Comparison of ENCODE assay signal across 8 mouse cellular contexts in genomic region chr10:75561071-75561654, GRCm38 (mm10). TPM values are rescaled to one million over a fixed set of nuclear protein-coding genes. Genes with fewer than 3 reads are reported as not detected.
DNase-seq lines count a peak whose midpoint lies in the region; ATAC-seq and TF ChIP-seq lines count a peak whose summit lies in the region.

TSS of gene Ggt1 (plus strand) at chr10:75561604.

- 56% methylated on average over 10 of the region's 10 CpGs for WGBS in embryonic facial prominence, embryonic 15.5 days
- WGBS in intestine, embryonic 15.5 days, result 67% methylated on average over 10 of the region's 10 CpGs
- 57% methylated on average over 10 of the region's 10 CpGs for WGBS in neural tube, embryonic 13.5 days

- H3K4me1 ChIP-seq in embryonic facial prominence, embryonic 15.5 days, result peaks cover 38% of the 10 kb centered on the region
- peaks cover 27% of the 10 kb centered on the region for H3K4me1 ChIP-seq in intestine, embryonic 15.5 days (replicated peaks)
- H3K4me1 ChIP-seq in neural tube, embryonic 13.5 days (replicated peaks), result peaks cover 49% of the 10 kb centered on the region

- H3K9ac ChIP-seq in embryonic facial prominence, embryonic 15.5 days, result no peak within 1 kb of the TSS
- H3K9ac ChIP-seq in intestine, embryonic 15.5 days, result no peak within 1 kb of the TSS
- peak within 1 kb of the TSS; percentile 95 for H3K9ac ChIP-seq in neural tube, embryonic 13.5 days

- peaks cover 23% of the 10 kb centered on the region for H3K27me3 ChIP-seq in embryonic facial prominence, embryonic 15.5 days
- H3K27me3 ChIP-seq in intestine, embryonic 15.5 days (replicated peaks), result peaks cover 29% of the 10 kb centered on the region
- H3K27me3 ChIP-seq in neural tube, embryonic 13.5 days, result peaks cover 25% of the 10 kb centered on the region

- peak within 1 kb of the TSS; percentile 80; the same call in 1 of the 2 replicates for H3K27ac ChIP-seq in left cerebral cortex, adult 2 months
- H3K27ac ChIP-seq in embryonic facial prominence, embryonic 15.5 days (replicated peaks), result peak within 1 kb of the TSS; percentile 48; the same call in 1 of the 2 replicates
- no peak within 1 kb of the TSS for H3K27ac ChIP-seq in intestine, embryonic 15.5 days
- H3K27ac ChIP-seq in neural tube, embryonic 13.5 days (replicated peaks), result peak within 1 kb of the TSS; percentile 96

- peak within 1 kb of the TSS; percentile 99 for H3K4me2 ChIP-seq in embryonic facial prominence, embryonic 15.5 days (replicated peaks)
- H3K4me2 ChIP-seq in intestine, embryonic 15.5 days (replicated peaks), result peak within 1 kb of the TSS; percentile 99
- H3K4me2 ChIP-seq in neural tube, embryonic 13.5 days, result peak within 1 kb of the TSS; percentile 70

- no peak for DNase-seq in left cerebral cortex, adult 2 months (ENCODE audit: extremely low spot score in 1 of 2, low spot score in 2 of 2)
- no peak for DNase-seq in left cerebral cortex, postnatal 10 days (ENCODE audit: extremely low spot score in 1 of 2, low spot score in 2 of 2)
- DNase-seq in adrenal gland, adult 18-20 months (ENCODE audit: low spot score in 2 of 2), result no peak
- no peak for DNase-seq in thymus, adult 18-20 months
- no peak for DNase-seq in layer of hippocampus, adult 18-20 months (ENCODE audit: low spot score in 2 of 2)

- ATAC-seq in embryonic facial prominence, embryonic 15.5 days (ENCODE audit: insufficient number of reproducible peaks, low FRiP score, low TSS enrichment, low read depth), result no peak
- ATAC-seq in intestine, embryonic 15.5 days, result no peak
- no peak for ATAC-seq in neural tube, embryonic 13.5 days (ENCODE audit: low read depth)

- TF ChIP-seq CTCF in left cerebral cortex, adult 2 months (IDR thresholded peaks at IDR 0.05), result no peak

- no peaks in the 10 kb centered on the region for H3K9me3 ChIP-seq in embryonic facial prominence, embryonic 15.5 days (replicated peaks)
- no peaks in the 10 kb centered on the region for H3K9me3 ChIP-seq in intestine, embryonic 15.5 days
- H3K9me3 ChIP-seq in neural tube, embryonic 13.5 days, result no peaks in the 10 kb centered on the region

- intact Hi-C loops in left cerebral cortex, adult 2 months (cut with DNase I), result no loop called here
- intact Hi-C loops in left cerebral cortex, postnatal 10 days (cut with DNase I), result no loop called here

- no peaks in the 10 kb centered on the region for H3K36me3 ChIP-seq in embryonic facial prominence, embryonic 15.5 days
- H3K36me3 ChIP-seq in intestine, embryonic 15.5 days, result no peaks in the 10 kb centered on the region
- H3K36me3 ChIP-seq in neural tube, embryonic 13.5 days, result peaks cover 10% of the 10 kb centered on the region

- H3K4me3 ChIP-seq in left cerebral cortex, adult 2 months, result peak within 1 kb of the TSS; percentile 60
- H3K4me3 ChIP-seq in embryonic facial prominence, embryonic 15.5 days (replicated peaks), result peak within 1 kb of the TSS; percentile 62
- H3K4me3 ChIP-seq in intestine, embryonic 15.5 days (replicated peaks), result 0 out of 2 replicates have a peak within 1 kb of the TSS, but pooled peaks have one; percentile 64
- peak within 1 kb of the TSS; percentile 67 for H3K4me3 ChIP-seq in neural tube, embryonic 13.5 days

RNA-seq across cellular contexts. Expression of gene Ggt1, which starts in this region (rescaled TPM):
- 1 to 10 TPM; 3.2 to 4.1 TPM for total RNA-seq in left cerebral cortex, adult 2 months (2021)
- 1 to 10 TPM; 1.5 to 4.1 TPM for total RNA-seq in left cerebral cortex, postnatal 10 days (2021)
- 1.7 and 2.2 TPM in 2 replicates for polyA plus RNA-seq in embryonic facial prominence, embryonic 15.5 days (2015; fragmentation: Nextera tagmentation; extraction: Ambion mirVana)
- 46.5 and 63.7 TPM in 2 replicates for polyA plus RNA-seq in intestine, embryonic 15.5 days (2015; fragmentation: Nextera tagmentation; extraction: Ambion mirVana)
- polyA plus RNA-seq in neural tube, embryonic 13.5 days (2015; fragmentation: Nextera tagmentation; extraction: Ambion mirVana), result 0.40 and 1.6 TPM in 2 replicates
- 1 to 10 TPM in 1 of 2 experiments, not detected in 1; 1.2 TPM for total RNA-seq in adrenal gland, adult 18-20 months (2021)
- total RNA-seq in layer of hippocampus, adult 18-20 months (2021), result 1 to 10 TPM; 2.6 to 2.8 TPM

Comparison
In these comparisons a context has a peak if more than half of its experiments do, and no peak if none do; other contexts are left out.
1. RNA of gene Ggt1 (polyA plus RNA-seq): 46.5 to 63.7 TPM in intestine, embryonic 15.5 days; 1.7 to 2.2 TPM in embryonic facial prominence, embryonic 15.5 days and 0.40 to 1.6 TPM in neural tube, embryonic 13.5 days; every median in the first group is over 10 times any median in the second.
2. Peak in every context shown above with its lines, with median percentiles within 50 percentile points of each other: H3K4me3 ChIP-seq and H3K4me2 ChIP-seq.